Mouse (Mus musculus) thymus, postnatal 0 days (tissue): ENCODE data around the gene Lrrc42. TPM values are rescaled to one million over a fixed set of nuclear protein-coding genes. Genes with fewer than 3 reads are reported as not detected.

ENCODE experiments used
- DNase-seq: peaks from one replicate; pipeline ENCODE4 v3.0.0-alpha.2; 2015; ENCODE audit warnings: low spot score
- polyA plus RNA-seq: library from polyadenylated mRNA; unstranded; fragments of >200 nt; fragmentation: Nextera tagmentation; extraction: Ambion mirVana; gene quantifications from 2 replicates; pipeline ENCODE4 v1.2.1, GENCODE M21; 2015

The Lrrc42 gene
- polyA plus RNA-seq, 1 experiment from 2014 or later: 127 TPM

DNA sequence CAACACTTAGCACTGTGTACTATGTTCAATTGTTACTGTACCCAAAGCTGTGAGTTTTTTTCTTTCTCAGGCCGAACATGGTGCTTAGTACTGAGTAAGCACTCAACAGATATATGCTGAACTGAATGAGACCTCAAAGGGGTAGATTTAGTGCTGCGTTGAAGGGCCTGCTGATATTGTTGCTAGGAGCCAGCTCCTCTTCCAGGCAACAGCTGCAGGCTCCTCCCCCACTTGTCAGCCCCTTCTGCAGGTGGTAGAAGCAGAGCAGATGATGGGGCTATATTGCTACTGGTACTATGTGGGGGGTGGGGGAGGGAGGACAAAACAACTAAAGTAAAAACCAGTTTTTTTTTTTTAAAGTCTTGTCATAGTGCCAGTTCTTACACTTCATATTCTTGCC is 3.9 kb downstream of the Lrrc42 start:
- peak; percentile 88 for DNase-seq

DNA sequence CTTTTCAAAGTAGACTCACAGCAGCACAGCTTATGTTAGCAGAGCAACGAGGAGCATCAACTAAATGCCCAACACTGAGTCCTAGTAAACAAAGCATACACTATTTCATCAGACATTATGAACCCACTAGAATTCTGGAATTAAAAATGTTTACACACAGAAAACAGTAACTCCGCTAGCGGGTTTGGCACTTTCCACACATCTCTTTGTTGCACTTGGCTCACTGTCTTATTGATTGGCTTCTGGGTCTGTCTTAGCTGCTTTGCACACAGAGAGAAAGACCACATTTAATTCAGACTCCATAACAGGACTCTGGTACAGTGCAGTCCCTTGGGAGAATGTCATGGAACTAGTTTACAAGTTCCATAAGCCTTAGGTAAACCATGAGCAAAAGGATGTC is 5.3 kb downstream of the Lrrc42 start:
- DNase-seq: no peak

DNA sequence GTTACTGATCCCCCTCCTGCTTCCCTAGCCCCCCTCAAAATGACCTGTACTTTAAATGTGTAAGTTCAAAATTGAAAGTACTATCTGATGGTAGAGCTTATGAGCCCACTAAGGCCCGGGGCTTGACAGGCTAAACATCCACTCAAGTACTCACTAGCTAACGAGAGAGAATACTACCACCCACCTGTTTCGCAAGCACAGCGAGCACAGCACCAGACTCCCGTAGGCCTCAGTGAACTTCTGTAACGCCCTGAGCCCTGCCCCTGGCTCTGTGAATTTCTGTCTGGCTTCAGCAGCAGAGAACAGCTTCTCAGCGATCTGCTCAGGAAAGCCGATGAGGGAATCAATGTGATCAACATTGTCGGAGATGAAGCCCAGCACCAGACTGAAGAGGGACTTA is 6.2 kb downstream of the Lrrc42 start:
- no peak for DNase-seq

DNA sequence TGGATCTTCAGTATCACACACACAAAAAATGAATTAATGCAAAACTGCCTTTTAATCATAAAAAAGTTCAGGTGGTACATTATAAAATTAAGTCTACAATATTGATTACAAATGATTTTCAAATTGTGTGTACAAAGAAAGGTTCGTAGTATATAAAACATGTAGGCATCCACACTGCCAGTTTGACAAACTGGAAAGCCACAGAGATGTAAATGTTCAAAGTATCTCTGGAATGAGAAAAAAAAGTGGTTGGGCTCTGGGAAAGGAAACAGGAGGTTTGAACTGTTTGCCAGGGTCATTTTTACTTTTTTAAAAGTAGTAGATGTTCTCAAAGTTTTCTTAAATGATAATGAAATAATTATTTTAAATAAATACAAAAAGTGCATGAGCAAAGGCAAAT is 7.3 kb downstream of the Lrrc42 start:
- no peak for DNase-seq

DNA sequence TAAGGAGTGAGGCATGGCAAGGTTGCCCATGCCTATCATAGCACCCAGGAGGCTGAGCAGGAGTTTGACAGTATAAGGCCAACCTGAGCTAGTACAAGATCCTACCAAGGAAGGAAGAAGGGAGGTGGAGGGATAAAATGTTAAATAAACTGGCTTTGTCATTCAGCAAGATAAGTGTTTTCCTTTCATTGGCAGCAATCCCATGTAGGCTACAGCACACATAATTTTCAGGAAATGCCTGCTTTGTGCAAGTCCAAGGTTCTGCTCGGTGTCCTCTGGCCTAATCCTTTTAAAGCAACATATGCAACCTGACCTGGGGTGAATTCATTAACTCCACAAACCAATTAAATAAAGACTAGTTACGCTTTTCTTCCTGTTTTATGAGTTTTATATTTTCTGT is 8.0 kb downstream of the Lrrc42 start:
- DNase-seq: no peak

DNA sequence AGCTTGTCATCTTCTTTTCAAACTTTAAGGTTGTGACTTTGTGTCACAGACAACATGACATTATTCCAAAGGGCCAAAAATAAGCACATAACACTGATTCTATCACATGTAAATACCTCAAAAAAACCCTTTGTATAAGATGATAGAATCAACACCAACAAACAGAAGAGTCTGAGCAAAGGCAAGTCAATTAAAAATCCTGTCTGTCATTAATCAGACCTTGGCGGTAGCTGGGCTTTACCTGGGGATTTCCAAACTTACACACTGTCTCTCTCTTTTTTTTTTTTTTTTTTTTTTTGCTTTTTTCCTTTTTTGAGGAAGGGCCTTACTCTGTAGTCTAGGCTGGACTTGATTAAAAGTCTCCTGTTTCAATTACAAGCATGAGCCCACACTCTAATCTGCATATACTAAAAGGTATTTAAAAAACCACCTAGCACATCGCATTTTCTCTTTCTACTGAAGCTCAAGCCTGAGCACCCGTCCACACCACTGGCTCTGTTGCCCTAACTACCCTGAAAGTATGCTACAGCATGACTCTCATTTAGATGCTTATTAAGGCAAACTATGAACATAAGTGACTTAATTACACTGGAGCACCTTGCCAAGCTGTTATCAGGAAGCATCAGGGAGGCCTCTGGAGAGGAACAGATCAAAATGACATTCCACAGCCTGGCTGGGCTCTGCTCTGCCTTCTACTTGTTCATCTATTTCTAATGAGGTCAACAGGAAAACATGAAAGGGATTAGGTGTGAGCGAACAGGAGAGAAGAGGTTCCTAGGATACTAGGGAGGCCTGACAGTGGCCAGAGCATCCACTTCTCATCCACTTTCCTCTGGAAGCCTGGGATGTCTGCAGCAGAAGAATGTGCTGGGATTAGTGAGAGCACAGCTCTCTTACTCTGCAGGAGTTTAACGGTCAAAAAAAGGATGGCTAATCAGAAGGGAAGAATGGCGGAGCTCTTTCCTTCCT is 9.7 kb downstream of the Lrrc42 start:
- no peak for DNase-seq

DNA sequence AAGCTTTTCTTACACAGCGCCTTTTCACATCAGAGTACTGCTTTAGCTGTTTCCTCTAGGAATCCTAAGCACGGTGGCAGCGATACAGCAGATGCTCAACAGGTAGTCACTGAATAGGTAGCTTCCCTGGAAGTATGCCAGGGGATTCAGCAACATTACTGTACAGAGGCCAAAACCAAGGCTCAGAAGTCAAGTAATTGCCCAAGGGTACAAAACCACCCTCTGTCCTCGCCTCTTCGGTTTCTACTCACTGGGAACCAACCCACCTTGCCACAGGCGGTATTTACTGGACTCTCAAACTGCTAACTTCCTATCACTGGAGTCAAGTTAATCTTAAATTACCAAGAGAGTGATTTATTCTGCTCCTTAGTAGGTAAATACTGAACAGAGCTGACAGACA is 13.1 kb downstream of the Lrrc42 start:
- no peak for DNase-seq

DNA sequence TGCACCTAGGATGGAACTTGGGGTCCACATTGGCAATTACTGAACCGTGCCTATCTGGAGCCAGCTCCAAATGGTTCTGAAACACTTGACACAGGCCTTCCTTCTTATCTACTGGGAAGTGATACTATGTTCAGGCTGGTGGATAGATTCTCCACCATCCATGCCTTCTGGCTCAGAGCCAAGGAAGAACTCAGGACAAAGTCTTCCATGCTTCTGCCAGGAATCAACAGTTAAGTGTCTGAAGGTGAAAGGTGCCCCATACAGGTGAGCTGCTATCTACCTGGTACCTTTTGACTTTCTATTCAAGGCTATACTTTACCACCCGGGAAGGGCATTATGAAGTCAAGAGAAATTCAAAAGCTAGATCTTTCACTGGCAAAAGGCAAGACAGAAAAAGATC is 15.1 kb downstream of the Lrrc42 start:
- DNase-seq: no peak

DNA sequence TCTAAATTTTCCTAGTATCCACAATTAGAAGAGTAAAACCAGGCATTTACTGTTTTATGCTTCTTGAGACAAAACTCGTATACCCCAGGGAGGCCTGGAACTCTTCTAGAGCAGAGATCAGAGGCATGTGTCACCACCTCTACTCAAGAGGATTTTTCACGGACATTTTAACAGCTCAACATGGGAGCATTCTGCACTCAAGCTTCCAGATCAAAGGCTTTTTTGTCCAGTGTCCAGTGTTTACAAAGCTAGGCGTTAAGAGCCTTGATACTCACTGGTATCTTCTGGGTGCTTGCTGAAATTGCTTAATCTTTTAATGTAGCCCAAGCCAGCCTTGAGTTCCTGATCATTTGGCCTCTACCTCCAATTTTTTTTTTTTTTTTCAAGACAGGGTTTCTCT is 21.1 kb downstream of the Lrrc42 start:
- DNase-seq: no peak

DNA sequence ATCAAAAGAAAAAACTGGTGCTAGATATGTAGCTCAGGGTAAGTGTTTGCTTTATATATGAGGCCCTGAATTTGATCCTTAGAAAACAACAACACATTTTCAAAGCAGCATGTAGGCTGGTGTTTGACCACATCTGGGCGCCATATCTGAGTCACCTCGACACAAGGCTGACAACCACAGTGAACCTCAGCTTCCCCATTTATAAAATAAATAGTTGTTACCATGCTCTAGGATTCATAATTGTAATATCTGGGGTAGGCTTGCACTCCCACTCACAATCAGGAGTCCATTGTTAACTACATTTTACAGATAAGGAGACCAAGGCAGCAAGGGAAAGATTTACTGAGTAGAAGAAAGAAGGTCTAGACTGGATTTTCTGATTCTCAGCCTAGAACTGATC is 27.0 kb downstream of the Lrrc42 start:
- DNase-seq: no peak

DNA sequence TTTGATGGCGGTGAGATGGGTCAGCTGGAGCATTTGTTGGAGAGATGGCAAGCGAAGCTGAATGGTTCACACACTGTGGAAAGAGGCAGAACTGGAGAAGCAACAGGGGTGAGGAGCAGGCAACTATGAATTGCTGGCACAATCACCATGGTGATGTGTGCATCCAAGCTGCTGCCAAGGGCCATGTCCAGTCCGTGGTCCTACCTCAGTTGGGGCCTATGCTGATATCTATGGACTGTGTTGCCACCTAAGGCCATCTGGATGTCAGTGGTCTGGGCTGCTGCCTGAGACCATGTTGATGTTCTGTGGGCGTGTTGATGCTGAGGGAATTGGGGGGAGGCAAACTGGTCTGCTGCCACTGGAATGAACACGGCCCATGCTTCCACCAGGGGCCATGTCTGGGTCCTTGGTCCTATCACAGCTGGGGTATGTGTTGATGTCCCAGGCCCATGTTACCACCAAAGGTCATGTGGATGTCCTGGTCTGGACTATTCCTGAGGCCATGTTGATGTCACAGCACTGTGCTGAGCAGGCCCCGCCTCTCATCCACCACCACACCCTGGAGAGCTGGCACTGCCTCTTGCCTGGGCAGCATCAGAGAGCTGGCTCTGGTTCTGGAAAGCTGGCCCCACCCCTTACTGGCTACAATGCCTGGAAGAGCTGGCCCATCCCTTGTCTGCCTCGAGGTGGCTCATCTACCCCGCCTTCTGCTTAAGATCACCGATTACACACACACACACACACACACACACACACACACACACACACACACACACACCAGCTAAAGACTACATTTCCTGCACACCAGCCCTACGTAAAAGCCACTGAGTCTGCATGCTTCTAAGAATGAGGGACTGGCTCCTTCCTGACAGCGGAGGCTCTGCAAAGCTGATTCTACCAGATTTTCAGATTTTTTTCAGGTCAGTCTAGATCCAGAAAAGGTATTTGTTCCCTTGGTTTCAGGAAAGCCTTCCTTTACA is 29.8 kb downstream of the Lrrc42 start:
- DNase-seq: no peak

DNA sequence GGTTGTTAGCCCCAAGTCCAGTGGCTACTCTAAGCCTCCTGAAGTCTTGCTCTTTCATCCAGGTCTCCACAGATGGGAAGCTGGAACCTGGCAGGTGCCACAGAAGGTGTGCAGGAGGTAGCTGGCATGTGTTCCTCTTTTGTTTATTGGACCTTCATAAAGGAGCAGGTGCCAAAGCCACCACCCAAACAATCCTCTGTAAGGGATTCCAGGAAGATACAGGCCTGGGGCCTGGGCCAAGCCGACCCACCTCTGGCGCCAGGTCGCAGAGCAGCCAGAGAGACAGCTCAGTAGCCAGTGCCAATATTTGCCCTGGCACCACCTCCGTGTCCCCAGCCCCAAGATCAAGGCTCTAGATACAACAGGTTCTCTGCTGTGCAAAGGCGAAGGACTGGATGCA is 31.8 kb downstream of the Lrrc42 start:
- DNase-seq: no peak

DNA sequence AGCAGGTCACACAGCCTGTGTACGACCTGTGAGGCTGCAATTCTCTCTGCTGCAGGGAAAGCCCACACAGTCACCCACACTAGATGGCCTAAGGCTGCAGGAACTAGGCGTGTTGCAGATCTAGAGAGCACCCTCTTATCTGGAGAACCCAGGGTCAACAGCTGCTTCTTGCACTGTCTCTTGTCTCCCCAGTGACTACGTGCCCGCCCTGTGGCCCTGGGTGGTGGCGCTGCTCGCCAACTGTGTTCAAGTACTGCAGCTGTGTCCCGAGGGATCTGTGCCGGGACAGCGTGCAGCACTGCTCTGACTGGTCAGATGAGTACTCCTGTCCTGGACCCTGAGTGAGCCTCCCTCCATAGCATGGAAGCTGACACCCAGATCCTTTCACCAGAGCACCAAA is 35.8 kb downstream of the Lrrc42 start:
- no peak for DNase-seq

DNA sequence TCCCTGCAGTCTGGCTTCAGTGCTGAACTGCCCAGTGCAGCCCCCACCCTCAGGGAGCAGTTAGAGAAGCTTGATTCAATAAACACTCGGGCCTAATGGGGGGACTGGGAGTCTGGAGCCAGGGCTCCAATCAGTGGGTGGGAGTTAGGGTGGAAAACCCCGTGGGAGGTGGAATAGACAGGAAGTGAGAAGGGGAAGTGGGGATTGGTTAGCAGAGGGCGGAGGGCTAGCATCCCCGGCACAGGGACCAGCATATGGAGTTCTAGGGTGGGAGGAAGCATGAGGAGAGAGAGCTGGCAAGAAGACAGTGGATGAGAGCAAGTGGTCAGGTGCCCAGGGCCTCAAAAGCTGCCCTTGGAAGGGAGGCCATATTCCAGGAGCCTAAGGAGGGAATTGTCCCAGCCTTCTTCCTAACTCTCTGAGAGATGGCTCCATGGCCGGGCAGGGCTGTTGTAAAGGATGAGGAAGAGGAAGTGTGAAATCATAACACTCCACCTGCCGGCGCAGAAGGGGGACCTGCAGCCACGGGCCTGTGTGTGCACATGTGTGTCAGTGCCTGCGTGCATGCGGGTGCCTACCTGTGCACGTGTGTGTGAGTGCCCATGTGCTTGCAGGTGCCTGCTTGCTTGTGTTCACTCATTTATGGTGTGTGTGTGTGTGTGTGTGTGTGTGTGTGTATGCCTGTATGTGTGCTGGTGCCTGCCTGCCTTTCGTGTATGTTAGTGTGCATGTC is 39.9 kb downstream of the Lrrc42 start:
- DNase-seq: no peak

DNA sequence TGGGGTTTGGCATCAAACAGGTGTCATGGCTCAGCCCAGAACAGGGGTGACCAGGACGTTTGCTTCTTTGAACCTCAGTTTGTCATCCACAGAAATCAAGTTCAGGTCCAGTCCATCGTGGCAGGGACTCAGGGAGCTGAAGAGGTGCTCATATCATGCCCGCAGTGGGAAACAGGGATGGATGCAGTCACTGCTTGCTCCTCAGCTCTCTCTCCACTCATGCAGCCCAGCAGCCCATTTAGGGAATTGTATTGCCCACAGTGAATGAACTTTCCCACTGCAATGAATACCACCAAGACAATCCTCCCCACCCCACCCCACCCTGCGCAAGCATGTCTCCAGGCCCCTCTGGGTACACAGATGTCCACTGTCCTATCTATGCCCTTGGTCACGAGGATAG is 41.4 kb downstream of the Lrrc42 start:
- DNase-seq: no peak

DNA sequence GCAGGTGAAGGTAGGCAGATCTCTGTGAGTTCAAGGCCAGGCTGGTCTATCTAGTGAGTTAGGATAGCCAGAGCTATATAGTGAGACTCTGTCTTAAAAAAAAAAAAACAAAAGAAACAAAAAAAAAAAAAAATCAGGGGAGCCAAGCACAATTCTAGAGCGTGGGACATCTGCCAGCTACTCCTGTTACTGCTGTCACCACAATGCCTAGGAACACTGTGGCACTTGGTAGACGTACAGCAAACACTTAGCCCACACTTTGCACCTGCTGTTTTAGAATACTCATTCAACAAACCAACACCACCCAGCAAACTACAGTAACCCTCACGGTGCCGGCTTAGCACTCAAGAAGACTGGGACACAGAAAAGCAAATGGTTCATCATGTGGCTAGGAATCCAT is 41.9 kb downstream of the Lrrc42 start:
- DNase-seq: no peak

DNA sequence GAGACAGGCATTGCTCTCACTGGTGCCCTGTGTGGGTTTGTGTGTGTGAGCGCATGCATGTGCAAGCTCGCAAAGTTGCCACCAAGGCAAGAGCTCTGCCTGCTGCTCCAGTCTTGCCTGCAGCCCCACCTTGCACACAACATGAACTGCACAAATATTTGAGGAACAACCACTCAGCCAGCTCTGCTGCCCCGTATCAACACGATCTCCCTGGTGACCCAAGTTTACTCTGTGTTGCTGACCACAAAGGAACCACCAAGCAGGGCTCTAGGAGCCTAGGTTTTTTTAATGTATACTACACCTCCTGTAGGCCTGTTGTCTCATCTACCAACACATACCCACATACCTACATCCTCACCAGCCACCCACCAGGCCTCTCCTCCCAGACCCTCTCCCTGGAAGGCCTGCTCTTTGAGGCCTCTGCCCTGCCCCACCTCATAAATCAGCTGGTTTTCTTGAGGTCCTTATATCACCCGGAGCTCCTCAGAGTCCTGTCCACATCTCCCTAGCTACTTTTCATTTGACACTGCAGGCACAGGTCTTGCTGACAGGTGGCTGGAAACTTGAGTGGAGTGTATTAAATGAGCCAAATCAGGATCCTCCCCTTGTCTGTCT is 42.7 kb downstream of the Lrrc42 start:
- no peak for DNase-seq

DNA sequence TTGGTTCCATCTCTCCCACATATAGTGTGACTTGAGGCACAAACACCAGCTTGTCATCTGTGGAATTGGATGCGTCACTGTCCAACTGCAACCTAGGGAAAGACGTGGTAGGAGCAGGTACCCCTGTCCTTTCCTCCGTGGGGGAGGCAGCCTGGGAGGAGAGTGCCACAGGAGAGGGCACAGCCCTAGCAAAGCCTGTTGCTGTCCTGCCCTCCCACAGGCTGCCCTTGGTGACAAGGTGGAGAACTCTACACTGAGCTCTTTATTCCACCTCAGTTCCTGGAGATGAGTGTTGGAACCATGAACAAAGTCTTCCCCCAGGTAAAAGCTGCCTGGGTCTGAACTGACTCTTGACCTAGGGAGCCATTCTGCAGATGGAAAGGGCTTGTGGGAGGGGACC is 44.5 kb downstream of the Lrrc42 start, which contains the start of gene Ldlrad1:
Ldlrad1 (plus strand) TSS at position 301 of the 400 bp plus-strand sequence.
- DNase-seq: no peak

DNA sequence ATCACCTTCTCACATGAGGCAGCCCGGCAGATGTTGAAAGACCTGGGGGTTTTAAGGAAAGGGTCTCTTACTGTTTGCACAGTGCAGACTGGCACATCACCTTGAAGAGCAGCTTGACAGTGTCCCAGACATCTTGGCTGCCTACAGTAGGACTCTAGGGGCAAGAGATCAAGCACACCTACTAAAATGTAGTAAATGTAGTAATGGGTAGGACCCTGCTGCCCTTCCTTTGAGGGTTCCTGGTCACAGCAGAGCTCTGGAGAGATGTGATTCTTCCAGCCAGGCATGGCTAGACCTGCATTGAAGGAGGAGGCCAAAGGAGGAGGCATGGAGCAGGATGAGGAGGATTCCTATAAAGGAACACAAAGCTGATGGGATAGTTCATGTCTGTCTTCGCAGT is 46.3 kb downstream of the Lrrc42 start:
- no peak for DNase-seq

DNA sequence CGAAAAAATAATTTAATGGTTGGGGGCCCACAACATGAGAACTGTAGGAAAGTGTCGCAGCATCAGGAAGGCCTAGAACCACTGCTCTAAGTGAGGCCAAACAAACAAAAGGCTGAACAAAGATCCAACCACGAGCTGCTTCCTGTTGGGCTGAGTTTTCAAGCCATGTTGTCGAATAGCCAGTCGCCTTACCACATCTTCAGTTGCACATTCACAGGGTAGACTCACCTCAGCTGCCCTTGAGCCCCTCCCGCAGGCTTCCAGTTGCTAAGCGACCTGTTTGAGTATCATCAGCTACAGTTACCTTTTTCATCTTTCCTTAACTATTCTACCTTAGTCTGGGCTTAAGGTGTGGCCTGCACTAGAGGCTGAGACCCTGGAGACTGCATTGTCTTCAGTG is 50.3 kb downstream of the Lrrc42 start:
- DNase-seq: no peak

DNA sequence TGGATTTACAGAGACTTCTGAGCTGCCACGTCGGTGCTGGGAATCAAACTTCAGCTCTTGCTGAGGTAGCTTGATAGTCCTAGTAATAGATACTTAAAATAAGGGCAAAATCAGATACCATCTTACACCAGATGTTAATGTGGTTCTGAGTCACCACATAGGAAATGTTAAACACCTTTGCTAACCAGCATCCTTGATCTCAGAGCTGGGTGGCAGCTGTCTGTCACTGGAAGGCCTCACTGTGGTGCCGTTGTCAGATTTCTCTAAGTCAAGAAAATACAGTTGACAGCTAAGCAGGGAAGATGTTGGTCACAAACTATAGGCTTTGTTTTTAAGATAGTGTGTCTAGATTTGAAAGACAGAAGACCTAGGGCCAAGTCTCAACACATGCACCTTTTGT is 51.6 kb downstream of the Lrrc42 start:
- DNase-seq: peak; percentile 71
